Mouse (Mus musculus) gastrocnemius, adult 8-10 months (tissue): Measurements from ENCODE around the gene Ifit1bl1. TPM values are rescaled to one million over a fixed set of nuclear protein-coding genes. Genes with fewer than 3 reads are reported as not detected.
"Not testable (repeated sequence)": the region's sequence is repeated elsewhere in the genome, so short reads cannot be mapped to it uniquely, and the experiment has no call there.

Experiments
- DNase-seq, 2 experiments: peaks; one replicate each; pipeline ENCODE4 v3.0.0; 2022; ENCODE audit warnings: low spot score in 2 of 2
- total RNA-seq, 4 experiments: library from RNA; stranded (reverse); gene quantifications; 2 replicates each; pipeline ENCODE4 v1.2.4; 2022

Ifit1bl1 gene
- total RNA-seq, 4 experiments from 2014 or later: not detected

DNA sequence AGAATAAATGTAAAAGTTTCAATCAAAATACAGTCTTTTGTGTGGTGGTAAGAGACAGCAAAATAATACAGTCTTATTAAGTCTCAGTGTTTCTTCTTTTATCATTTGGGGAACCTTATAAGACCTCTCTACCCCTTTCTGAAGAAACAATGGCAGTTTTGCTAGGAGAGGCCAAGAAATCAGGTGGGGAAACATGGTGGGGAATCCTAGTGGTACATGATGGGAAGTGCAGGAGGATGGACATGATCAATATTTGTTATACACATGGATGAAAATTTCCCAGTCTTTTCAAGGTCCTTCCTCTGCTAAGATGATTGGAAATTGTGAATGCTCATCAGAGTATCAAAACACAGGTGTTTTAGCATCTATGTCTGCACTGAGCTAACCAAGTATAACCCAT is 12.8 kb downstream of the Ifit1bl1 start:
- no peak for DNase-seq

DNA sequence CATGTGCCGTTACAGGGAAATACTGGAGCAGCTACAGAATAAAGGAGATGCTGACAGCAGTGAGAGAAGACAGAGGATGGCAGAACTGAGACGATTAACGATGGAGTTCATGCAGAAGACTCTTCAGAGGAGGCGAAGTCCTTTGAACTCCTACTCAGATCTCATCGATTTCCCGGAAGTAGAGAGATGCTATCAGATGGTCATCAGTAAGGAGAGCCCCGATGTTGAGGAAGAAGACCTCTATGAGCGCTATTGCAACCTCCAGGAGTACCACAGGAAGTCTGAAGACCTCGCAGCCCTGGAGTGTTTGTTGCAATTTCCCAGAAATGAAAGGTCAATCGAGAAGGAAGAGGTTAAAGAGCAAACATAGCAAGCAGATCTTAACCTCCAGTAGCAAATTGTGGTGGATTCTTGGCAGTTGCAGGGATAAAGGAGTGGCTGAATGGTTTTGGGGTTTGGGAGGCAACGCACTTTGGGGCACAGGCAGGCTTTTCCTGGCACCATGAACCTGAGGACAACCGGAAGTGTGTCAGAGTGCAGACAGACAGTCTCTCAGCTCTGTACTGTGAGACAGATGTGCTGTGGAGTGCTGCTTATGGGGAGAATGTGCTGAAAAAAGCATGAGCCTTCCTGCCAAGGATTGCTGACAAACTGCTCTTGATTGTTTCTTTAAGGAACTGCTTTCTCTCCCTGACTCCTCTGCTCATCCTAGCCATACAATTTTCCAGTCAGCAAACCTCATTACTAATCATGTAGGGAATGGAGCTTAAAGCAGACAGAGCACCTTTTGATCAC is 13.7 kb downstream of the Ifit1bl1 start:
- DNase-seq: not testable (repeated sequence)

DNA sequence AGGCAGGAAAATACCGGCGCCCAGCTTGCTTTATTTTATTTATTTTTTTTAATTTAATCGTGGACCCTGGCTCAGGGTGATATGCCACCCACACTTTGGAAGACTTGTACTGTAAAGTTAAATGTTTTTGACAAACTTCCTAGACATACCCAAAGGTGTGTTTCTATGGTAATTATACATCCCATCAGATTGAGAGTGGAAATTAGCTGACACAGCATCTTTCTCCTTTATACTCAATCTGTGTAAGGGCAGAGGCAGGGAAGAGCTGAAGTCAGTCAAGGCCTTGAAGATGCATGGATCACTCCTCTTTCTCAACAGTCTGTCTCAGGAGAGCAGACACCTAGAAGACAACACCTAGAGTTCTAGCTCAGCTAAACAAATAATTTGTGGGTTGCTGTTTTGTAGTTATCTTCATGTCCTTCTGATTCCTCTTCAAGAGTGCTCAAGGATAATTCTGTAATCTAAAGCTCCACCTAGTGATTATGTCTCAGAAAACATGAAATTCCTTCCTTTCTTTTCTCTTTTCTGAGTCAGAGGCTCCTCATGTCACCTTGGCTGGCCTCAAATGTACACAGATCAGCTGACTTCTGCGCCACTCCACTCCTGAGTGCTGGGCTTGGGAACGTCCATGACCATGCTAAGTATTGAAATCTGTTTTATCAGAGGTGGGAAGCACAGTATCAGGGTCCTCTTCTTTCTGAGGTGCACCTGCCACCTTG is 15.9 kb downstream of the Ifit1bl1 start:
- DNase-seq: not testable (repeated sequence)

DNA sequence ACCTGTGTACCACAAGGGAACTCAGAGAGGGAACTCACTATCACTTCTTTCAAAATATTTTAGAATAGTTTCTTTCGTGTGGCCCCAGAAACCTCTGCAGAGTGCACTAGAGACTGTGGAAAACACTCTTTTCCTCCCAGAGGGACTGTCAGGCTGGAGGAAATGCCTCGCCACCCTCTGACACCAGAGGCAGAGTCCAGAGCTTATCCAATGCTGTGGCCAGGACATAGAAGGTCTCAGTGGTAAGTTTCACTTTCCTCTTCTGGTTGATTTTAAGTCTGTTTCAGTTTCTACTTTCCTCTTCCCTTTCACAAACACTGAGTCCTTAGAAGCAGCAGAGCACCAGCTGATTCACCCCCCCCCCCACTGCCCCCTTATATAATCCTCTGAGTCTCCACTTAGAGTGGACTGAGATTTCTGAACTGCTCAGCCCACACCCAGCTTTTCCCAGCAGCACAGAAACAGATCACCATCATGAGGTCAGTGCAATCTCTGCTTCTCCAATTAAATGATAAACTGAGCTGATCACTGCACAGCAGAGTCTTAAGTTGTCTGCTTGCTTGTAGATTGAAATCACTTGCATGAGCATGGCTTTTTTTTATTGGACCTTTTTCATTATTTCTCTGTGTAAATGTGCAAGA is 18.5 kb downstream of the Ifit1bl1 start, which contains the start of gene Ifit3:
Ifit3 (plus strand) TSS at position 406 of the 641 bp plus-strand sequence.
- DNase-seq: not testable (repeated sequence)

DNA sequence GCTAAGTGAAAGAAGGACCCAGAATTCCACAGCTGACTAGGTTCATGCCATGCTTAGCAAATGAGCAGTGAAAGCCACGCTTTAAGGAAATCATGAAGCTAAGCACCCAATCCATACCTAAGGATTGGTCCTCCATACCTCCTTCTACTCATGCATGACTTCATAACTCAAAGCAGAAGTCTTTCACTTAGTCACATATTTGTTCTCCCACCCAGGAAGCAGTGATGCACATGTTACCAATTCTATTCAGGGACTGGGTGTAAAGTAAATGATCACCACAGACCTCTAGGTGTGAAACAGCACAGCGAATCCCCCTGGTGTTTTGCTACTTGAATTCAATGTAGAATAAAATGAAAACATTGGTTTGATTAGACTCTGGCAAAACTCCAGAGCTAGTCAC is 19.1 kb downstream of the Ifit1bl1 start:
- not testable (repeated sequence) for DNase-seq

DNA sequence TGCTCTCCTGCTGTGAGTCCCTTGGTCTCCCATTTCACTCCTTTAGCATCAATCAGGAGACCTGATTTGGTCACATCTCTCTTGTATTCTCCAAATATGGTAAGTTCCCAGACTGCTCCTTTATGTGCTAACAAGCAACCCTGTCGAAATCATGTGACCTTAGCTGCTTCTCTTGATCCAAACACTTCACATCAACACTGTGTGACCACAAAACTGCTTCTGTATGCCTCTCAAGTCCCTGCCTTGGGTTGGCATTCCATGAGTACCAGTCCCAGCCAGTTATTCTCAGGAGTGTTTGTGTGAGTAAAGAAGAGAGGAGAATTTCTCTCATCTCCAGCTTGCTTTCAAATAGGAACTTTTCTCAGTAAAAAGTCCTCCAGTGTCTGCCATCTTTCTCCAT is 24.6 kb downstream of the Ifit1bl1 start:
- DNase-seq: no peak

DNA sequence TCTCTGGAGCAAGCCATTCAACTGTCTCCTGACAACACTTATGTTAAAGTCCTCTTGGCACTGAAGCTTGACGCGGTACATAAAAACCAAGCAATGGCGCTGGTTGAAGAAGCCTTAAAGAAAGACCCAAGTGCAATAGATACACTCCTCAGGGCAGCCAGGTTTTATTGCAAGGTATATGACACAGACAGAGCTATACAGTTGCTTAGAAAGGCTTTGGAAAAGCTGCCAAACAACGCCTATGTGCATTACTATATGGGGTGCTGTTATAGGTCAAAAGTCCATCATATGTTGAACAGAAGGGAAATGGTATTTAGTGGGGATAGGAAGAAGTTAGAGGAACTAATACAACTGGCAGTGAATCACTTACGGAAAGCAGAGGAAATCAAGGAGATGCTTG is 28.1 kb downstream of the Ifit1bl1 start:
- no peak for DNase-seq

DNA sequence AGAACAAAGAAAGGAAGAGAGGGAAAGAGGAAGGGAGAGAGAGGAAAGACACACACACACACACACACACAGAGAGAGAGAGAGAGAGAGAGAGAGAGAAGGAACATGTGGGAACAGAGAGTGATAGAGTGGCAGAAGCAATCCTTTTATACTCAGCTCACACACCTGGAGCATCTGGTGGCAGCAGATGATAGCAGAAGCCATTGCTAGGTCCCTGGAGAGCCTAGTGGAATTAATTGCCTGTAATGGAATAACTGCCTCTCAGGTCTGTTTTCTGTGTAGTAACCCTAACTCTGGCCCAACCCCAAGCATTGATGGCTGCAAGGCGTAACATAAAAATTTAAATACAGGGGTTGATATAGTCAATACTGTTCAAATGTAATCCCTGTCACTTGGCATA is 30.7 kb downstream of the Ifit1bl1 start:
- DNase-seq: no peak

DNA sequence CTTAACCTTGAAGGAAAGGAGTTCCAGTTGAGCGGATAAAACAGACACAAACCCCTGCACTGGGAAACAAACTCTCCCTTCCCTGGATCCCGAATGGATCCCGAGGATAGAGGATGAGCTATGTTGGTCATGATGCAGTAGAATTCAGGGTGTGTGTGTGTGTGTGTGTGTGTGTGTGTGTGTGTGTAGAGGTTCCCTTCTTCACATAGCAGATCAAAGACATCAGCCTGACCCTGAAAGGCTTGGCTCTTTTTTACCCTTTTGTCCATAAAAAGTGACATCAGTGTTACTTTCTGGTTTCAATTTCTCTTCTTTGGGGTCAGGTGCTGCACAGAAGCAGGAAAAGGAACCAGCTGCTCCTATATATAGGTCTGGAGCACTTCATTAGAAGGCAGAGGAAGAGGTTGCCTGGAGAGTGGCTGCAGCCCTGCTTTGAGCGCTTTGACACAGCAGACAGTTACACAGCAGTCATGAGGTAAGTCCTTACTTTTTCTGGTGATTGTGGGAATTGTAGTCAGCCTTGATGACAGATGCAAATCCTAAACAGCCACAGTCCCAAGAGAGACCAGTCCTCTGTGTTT is 31.8 kb downstream of the Ifit1bl1 start:
- no peak for DNase-seq

DNA sequence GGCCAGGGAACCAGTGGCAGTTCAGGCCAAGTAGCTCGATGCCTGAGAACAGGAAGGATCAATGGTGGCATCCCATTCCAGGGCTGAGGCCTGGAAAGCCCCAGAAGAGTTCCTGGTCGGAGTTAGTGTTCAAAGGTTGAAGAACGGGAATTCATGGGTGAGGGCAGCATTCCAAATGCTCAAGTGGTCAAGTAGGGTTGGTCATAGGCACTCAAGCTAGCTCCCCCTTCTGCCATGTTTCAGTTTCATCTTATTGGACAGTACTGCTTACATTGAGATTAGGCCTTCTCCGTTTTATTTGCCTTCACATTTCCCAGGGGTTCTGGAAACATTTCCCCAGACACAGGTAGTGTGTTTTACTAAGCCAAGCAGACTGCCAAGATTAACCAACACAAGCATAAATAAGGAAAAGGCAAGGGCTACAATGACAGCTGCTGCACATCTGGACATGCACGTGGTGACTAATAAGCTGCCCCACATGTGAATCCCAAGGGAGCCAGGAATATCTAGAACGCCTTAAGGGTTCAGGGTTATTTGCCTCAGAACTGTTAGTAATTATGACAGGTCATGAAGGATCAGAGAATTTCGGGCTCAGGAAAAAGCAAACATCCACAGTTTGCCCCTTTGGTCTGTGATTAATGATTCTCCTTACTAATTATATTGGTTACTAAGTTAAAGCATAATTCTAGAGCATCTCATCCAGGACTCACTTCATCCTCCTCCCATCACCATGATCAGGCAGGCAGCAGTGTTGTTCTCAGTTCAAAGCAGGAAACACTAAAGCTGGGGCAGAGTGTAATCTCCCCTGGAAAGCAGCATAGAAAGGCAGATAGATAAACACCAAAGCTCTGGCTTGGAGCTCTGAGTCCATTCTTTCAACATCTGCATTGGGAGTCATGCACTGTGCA is 32.5 kb downstream of the Ifit1bl1 start:
- DNase-seq: no peak

DNA sequence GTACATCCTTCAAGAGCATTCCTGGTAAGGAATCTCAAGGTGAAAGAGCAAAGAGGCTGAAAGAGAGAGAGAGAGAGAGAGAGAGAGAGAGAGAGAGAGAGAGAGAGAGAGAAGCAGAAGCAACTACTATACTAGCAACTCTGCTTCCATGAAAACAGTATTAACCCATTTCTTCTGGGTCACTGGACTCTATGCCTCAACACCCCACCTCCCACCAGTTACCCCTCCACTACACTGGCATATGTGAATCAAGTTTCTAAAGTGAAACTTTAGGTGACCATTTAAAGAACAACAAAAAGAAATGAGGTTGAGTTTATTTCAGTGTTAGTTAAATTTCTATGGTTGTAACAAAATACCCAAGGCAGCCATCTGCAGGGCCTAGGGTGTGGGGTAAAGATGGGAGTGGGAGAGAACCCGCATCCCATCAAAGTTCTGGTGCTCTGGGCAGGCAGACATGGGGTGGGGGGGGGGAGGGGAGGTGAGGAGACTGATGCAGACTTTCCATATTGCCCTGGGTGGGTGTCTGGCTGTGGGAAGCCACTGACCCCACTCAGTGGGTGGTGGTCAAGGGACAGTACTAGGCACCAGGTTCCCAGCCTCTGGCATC is 35.5 kb downstream of the Ifit1bl1 start:
- DNase-seq: no peak

DNA sequence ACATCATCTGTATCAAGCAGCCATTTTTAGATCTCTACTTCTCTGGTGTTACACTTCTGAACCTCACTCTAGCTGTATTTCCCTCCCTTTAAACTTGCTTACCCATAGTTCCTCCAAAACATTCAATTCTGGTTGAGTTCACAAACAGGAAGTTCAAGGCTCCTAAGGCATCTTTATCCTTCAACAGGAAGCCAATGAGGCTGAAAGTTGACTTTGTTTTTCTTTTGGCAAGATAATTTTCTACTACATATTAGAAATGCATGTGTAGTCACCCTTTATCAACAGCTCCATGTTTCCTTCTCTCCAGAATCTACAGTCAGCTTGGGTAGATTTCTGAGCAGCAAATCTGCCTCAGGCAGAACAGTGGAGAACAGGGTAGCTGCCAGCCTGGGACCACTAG is 39.2 kb downstream of the Ifit1bl1 start:
- DNase-seq: no peak

DNA sequence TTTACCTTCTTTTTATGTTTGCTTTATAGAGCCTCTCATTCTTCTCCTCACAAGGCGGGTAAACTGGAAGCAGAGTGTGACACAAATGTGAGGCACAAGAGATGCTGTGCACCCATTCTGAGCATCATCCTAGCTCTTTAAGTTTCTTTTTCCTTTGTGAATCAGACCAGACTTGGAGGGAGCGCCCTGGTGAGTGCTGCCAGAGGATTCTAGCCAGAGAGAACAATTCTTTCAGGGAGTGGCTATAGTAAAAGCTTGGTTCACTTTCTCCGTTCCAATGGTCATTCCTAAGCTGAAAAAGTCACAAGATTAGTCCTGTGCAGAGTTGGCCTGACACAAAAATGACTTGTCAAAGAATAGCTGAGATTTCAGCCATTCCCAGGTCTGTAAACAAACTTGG is 45.1 kb downstream of the Ifit1bl1 start:
- DNase-seq: peak; percentile 12 to 22

DNA sequence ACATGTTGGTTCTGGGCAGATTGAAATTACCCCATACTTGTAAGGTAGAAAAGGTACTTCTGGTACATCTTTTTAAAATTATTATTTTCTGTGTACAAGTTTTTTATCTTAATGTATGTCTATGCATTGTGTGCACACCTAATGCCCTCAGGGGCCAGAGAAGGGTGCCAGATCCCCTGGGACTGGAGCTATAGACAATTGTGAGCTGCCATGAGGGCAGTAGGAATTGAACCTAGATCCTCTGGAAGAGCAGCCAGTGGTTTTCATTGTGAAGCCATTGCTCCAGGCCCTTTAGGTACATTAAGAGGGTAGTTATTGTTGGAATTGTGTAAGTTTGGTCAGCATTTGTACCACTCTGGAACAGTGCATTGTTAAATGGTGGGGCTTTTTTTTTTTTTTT is 47.7 kb downstream of the Ifit1bl1 start:
- DNase-seq: no peak

DNA sequence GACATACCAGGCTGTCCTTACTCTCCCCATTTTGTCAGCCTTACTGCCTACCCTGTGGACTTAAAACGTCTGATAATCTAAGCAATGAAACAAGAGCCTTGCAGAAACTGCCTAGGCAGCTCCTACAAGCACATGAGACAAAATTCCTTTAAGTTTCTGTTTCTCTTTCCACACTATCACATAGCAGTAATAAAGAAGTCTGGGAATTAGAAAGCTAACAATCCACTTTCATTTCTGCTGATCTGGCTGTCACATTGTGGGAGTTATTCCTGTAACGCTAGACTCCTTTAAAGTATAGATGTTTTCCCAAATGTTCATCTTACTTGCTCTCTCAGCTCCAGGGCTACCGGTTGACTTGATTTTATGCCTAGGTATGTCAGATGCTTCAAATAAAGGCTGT is 48.2 kb downstream of the Ifit1bl1 start:
- no peak for DNase-seq

DNA sequence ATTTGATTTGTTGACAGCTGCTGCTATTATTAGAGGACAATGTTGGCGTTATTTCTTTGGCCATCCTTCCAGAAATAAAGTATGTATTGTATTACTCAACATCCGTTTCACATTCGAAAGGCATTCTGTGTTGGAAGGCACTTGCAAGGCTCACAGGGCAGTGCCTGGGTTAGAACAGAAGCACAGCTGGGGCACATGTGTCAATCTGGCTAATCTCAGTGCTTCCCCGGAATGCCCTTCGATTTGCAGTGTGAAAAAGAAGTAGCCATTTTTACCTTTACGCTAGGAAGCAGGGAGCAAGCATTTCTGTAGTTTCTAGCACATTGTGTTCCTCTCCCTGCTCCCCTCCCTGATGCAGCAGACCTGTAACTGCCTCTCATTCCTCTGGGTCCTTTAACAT is 48.7 kb downstream of the Ifit1bl1 start:
- no peak for DNase-seq

DNA sequence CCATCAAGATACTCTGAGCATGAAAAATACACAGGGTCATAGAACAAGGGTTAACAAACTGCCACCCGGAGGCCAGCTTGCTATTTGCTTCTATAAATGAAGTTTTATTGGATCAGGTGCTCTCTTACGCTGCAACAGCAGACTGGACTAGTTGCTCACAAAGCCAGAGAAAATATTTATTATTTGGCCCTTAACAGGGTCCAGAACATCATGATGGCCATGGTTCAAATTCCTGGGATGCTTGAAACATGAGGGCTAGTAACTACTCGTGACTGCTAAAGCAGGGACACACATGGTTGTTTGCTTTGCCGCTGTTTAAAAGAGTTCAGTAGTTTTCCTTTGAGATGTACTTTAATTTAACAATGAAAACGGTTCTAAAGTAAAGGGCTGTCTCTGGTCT is 49.8 kb downstream of the Ifit1bl1 start:
- DNase-seq: peak in 1 of 2 experiments; percentile 18

DNA sequence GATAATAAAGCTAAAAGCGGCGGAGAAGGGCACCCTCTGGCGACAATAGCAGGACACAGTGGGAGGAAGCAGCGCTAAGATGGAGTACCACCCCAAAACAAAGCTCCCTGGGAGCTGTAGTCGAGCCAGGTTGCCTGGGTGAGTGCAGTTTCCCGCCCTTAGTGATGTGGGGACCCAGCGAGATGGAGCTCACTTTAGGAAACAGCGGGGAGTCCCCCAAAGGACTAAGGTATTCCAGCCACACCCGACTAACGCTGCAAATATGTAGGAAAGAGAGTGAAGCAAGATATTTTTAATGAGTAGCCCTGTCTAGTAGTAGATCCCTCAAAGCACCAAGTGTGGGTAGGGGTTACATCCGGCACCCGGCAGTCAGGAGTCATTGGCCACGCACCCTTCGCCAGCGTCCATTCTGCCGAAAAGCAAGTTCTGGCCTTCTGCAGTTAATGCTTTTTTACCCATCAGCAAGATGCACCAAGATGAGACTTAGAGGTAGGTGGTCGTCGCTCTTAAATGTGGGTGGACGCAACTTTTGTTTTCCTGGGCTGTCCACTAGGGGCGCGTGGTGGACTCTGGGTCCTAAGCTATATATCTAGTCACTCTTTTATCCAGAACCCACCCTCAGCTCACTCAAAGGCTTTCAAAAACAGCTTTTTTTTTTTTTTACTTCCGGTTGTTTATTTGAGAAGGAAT is 51.1 kb downstream of the Ifit1bl1 start, which contains the start of gene Ifit2:
Ifit2 (plus strand) TSS at position 161 of the 690 bp plus-strand sequence.
- DNase-seq: peak; percentile 33 to 48

DNA sequence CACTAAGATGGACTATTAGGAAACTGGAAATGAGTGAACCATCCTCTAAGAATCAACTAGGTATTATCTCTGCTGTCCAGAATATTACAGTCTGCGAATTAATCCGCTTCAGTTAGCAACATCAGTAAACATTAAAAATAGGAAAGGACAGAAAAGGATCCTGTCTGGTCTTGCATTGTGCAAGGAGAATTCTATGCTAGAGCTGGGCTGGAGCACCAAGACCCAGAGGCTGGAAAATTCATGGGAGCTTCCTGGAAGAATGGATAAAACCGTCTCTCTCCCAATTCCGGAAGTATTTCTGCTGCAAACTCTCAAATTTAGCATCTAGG is 51.6 kb downstream of the Ifit1bl1 start:
- DNase-seq: no peak

DNA sequence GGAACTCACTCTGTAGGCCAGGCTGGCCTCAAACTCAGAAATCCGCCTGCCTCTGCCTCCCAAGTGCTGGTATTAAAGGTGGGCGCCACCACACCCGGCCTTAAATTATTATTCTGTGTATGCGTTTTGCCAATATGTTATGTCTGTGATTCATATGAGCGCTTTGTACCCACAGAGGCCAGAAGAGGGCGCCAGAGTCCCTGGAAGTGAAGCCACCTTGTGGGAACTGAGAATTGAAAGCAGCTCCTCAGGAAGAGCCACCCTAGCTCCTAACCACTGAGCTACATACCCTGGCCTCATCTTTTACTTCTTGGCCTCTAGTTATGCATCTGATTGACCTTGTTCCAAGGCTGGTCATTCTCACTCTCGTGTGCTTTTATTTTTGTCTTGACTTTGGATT is 53.8 kb downstream of the Ifit1bl1 start:
- DNase-seq: peak; percentile 59 to 67
